Mouse (Mus musculus): Measurements from ENCODE around the gene Cd300c. TPM values are rescaled to one million over a fixed set of nuclear protein-coding genes. Genes with fewer than 3 reads are reported as not detected.
"Not testable (repeated sequence)": the region's sequence is repeated elsewhere in the genome, so short reads cannot be mapped to it uniquely, and the experiment has no call there.

Gene Cd300c
- not detected in 2 replicates for total RNA-seq (2015; ENCODE audit: low replicate concordance)
- total RNA-seq (2017; ENCODE audit: low replicate concordance): not detected in 2 replicates

DNA sequence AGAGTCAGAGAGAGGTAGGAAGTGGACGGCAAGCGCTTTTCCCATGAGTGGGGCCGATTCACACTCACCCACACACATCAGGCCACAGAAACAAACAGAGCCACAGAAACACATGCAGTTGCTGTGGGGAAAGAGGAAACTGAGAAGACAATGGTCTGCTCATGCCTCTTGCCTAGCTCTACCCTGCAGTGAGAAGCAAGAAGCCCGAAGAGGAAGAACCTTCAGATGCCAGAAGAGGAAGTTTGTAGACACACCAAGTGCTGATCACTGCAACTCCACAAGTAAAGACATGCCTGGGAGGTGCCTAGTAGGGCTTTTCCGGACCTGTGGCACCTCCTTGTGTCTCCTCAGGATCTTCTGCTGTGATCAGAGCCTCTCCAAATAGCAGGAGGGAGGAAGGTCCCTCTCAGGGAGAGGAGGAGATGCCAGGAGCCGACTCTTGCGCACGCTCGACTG lies at the start of gene Cd300c:
Gene Cd300c, minus strand, starts transcription at position 406 of the 456 bp plus-strand sequence.
- ATAC-seq (replicated peaks; ENCODE audit: low FRiP score, poor library complexity, severe bottlenecking): no peak

DNA sequence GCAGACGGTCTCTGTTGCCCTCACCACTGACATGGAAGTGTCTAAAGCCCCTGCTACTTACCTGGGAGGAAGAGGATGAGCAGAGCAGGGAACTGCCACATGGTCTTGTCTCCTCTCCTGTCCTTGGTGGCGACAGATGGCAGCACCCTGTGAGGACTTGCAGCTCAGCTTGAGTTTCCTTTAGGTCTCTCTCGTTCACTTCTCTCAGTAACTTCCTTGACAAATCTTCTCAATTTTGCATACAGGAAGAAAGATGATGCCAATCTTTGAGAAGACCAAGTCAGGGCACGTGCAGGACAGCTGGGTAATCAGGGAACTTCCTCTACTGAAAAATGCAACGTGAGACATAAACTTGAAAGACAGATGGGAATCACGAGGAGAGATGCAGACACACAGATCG lies 47.1 kb upstream of the Cd300c start, which contains the start of gene Cd300ld2:
Gene Cd300ld2, minus strand, starts transcription at position 101 of the 400 bp plus-strand sequence.
- ATAC-seq (replicated peaks; ENCODE audit: low FRiP score, poor library complexity, severe bottlenecking): not testable (repeated sequence)

DNA sequence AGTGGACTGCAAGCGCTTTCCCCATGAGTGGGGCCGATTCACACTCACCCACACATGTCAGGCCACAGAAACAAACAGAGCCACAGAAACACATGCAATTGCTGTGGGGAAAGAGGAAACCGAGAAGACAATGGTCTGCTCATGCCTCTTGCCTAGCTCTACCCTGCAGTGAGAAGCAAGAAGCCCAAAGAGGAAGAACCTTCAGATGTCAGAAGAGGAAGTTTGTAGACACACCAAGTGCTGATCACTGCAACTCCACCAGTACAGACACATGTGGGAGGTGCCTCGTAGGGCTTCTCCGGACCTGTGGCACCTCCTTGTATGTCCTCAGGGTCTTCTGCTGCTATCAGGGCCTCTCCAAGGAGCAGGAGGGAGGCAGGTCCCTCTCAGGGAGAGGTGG lies 35.1 kb upstream of the Cd300c start:
- no peak for ATAC-seq (replicated peaks; ENCODE audit: low FRiP score, poor library complexity, severe bottlenecking)

DNA sequence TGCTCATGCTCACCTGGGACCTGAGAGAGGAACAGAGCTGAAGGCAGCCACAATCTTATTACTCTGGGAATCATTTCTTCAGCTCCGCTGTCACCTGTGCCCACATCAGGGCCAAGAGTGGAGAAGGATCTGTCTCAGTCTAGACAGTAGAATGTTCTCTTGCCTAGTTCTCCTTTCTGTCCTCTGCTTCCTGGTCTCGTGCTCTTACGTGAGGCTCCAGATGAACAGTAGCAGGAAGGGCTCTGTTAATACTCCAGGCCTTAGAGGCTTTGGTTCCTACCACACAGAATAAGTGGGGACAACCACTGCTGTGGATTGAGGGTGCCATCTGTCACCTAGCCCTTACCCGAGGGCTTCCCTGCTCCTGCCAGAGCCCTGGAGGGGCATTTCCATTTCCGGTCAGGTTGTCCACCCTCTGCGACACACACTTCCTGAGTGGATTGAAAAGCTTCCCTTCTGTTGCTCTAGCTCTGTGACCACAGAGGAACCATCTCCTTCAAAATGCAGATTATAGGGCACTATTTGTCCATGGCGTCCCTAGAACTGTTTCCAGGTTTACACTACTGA lies 32.6 kb upstream of the Cd300c start, which contains the start of gene Cd300c2:
Gene Cd300c2, minus strand, starts transcription at position 407 of the 567 bp plus-strand sequence.
- ATAC-seq (replicated peaks; ENCODE audit: low FRiP score, poor library complexity, severe bottlenecking): no peak

DNA sequence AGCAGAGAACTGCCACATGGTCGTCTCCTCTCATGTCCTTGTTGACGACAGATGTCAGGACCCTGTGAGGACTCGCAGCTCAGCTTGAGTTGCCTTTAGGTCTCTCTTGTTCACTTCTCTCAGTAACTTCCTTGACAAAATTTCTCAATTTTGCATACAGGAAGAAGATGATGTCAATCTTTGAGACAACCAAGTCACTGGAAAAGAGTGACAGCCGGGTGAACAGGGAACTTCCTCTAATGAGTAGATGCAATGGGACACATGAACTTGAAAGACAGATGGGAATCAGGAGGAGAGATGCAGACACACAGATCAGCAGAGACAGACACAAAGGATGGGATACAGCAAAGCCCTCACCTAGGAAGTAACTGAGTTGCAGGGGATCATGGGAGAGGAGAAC lies 20.8 kb upstream of the Cd300c start, which contains the start of gene Cd300ld:
Gene Cd300ld, minus strand, starts transcription at position 130 of the 400 bp plus-strand sequence.
- ATAC-seq (replicated peaks; ENCODE audit: low FRiP score, poor library complexity, severe bottlenecking): no peak

DNA sequence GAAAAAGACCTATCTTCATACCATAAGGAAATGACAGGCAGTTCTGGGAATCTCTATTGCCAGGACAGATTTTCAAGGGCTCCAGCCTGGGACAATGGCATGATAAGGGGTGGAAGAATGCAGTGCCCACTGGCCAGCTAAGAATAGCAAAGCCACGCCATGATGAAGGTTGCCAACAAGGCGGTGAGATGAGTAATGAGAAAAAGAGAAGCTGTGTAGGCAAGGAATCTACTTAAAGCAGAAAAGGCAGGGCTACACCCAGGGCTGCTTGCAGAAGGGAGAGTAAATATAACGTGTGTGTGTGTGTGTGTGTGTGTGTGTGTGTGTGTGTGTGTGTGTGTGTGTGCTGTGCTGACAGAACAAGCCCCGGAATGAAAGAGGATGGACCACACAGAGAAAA lies 12.9 kb upstream of the Cd300c start:
- ATAC-seq (replicated peaks; ENCODE audit: low FRiP score, poor library complexity, severe bottlenecking): no peak

DNA sequence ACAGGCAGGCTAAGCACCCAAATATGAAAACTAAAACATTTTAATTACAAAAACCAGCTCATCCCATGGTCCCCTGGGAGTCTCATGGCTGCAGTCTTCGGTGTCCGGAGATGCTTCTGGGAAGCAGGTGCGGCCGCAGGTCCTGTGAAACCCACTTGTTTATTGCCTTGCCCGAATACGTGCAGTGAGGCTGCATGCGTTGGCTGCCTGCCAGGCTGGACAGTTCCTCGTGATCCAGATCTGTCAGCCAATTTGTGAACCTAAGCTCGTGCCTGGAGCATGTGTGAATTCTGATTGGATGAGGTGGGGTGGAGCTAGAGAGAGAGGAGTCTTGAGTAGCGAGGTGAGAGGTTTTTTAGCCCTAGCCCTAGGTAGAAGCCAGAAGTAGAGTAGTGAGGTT lies 3.8 kb upstream of the Cd300c start:
- ATAC-seq (replicated peaks; ENCODE audit: low FRiP score, poor library complexity, severe bottlenecking): no peak

DNA sequence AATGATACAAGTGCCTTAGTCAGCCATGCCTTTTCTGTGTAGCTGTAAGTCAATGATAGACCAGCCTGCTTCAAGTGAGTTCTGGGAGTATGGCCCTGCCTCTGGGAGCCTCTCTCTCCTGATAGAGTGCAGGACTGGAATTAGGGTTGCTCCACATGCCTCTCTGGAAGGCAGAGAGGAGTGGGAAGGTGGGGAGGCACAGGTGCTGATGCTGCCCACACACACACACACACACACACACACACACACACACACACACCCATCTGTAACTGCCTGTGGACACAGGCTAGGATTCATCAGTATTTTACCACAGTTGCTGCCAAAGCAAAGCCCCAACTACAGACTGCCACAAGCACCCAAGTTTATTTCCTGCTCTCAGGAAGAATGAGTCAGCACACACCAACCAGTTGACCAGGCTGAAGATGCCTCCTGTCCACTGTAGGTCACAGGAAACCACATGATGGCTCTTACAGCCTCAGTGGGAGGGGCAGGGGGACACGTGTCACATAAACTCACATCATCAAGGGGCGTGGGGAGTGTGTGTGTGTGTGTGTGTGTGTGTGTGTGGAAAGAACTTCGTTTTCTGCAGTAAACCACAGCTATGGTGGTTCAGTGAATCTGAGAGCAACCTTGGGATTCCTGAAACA lies 3.7 kb downstream of the Cd300c start:
- ATAC-seq (replicated peaks; ENCODE audit: low FRiP score, poor library complexity, severe bottlenecking): no peak

DNA sequence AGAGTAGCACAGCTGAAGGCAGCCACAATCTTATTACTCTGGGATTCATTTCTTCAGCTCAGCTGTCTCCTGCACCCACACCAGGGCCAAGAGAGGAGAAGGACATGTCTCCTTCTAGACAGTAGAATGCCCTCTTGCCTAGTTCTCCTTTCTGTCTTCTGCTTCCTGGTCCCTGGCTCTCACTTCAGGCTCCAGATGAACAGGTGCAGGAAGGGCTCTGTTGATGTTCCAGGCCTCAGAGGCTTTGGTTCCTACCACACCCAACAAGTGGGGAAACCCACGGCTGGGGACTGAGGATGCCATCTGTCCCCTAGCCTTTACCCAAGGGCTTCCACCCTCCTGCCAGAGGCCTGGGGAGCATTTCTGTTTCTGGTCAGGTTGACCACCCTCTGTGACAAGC lies 8.6 kb downstream of the Cd300c start:
- no peak for ATAC-seq (replicated peaks; ENCODE audit: low FRiP score, poor library complexity, severe bottlenecking)

DNA sequence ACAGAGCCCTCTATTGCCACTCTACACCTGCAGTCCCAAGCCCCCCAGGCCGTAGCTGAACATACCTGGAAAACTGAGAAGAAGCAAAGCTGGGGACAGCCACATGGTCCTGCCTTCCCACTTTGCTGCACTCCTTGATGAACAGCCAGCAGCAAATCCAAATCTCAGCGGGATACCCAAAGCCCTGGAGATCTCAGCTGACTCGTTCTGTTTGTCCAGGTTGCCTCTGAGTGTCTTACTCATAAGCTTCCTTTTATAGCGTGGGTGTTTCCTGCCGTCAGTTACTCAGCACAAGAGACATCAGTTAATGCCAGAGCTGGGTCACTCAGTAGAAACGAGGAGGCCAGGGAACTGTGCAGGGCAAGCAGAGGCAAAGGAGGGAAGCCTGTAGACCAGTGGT lies 34.8 kb downstream of the Cd300c start, which contains the start of gene Cd300lb:
Gene Cd300lb, minus strand, starts transcription at position 243 of the 400 bp plus-strand sequence.
- ATAC-seq (replicated peaks; ENCODE audit: low FRiP score, poor library complexity, severe bottlenecking): no peak

DNA sequence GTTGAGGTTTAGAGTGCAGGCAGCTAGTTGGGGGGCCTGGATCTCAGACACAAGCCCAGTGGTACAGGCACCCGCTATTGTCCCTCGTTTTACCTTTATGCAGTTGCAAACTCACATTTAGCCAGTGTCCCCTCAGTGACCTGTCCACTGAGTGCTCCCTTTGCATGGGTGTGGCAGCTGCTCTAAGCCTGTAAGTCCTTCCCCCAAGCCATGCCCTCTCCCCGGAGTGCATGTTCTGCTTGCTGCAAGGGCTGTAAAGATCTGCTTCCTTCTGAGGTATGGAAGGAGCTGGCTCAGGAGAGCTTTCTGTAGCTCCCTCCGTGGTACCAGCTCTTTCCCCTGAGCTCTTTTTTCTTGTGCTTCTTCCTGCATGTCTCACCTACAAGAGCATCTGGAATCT lies 35.4 kb downstream of the Cd300c start:
- no peak for ATAC-seq (replicated peaks; ENCODE audit: low FRiP score, poor library complexity, severe bottlenecking)

DNA sequence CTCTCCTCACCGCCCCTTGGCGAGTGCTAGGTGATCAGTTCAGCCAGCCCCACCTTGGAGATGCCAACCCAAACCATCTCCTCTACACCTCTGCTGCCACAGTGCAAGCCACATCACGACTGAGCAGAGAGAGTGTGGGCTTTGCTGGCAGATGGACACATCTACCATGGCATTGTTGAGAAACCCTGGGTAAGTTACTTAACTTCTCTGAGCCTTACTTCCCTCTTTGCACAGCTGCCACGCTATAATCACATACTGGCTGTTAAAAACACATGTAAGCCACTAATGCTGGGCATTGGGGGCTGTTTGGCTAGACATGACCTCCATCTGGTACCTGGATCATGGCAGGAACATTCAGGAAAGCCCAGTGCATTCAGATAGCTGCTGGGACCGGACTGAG lies 37.9 kb downstream of the Cd300c start:
- ATAC-seq (replicated peaks; ENCODE audit: low FRiP score, poor library complexity, severe bottlenecking): no peak

DNA sequence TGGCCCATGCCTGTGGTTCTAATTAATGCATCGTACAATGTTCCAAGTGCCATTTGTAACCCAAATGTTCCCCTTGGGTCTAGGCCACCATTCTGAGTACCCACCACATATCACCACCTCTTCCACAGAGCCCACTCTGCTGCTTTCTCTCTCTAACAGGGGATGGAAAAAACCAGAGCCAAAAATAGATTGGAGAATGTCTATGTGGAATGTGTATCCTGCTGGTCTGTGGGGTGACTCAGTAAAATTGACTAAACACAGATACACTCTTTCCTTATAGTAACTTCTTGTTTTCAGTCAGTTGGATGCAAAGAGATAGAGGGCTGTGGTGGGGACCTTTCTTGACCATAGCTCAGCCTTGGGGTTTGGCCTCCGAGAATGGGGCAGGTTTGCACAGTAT lies 39.4 kb downstream of the Cd300c start:
- no peak for ATAC-seq (replicated peaks; ENCODE audit: low FRiP score, poor library complexity, severe bottlenecking)

DNA sequence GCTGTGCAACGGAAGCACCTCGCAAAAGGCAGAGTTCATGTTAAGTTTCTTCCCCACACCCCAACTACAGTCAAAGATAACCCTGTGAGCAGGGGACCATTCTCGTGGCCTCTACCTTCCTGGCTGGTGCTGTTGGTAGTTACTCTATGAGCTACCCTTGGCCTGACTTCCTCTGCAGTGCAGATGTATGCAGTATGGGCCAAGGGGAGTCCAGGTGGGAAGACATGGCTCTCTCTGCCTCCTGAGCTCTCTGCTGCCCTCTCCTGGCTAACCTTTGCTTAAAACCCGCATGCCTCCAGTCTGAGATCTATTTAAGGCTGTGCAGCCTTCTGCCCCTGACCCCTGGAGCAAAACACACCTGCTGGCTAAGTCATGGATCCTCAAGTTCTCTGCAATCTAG lies 45.0 kb downstream of the Cd300c start:
- 0 out of 2 replicates have a peak, but pooled peaks have one; percentile 41 for ATAC-seq (replicated peaks; ENCODE audit: low FRiP score, poor library complexity, severe bottlenecking)

DNA sequence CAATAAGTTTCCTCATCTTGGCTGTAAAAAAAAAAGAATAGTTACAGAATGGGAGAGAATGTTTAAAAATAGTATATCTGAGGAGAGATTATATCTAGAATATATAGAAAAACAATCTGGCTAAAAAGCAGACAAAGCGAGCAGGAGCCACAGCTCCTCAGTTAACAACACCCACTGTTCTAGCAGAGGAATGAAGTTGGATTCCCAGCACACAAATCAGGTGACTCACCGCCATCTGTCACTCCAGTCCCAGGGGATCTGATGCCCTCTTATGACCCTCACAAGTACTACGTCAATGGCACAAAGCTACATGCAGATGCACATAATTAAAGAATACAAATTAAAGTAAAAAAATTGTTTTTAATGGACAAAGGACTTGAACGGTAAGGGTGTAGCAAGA lies 46.5 kb downstream of the Cd300c start:
- ATAC-seq (replicated peaks; ENCODE audit: low FRiP score, poor library complexity, severe bottlenecking): no peak

DNA sequence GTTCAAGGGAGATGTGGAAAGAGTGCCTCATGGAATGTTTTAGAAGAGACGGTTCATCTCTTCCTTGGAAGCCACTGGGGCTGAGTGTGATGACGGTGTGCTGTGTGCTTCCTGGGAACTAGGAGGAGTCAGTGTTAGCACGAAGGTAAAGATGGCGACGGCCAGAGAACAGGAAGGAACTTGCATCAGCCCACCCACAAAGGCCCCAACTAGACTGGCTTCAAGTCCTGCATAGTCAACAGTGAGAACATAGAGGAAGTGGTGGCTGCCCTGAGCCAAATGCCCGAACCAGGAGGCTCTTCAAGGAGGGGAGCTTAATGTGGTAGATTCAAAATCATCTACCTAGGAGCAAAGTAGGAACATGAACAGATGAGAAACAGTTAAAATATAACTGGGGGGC lies 51.8 kb downstream of the Cd300c start:
- ATAC-seq (replicated peaks; ENCODE audit: low FRiP score, poor library complexity, severe bottlenecking): no peak

DNA sequence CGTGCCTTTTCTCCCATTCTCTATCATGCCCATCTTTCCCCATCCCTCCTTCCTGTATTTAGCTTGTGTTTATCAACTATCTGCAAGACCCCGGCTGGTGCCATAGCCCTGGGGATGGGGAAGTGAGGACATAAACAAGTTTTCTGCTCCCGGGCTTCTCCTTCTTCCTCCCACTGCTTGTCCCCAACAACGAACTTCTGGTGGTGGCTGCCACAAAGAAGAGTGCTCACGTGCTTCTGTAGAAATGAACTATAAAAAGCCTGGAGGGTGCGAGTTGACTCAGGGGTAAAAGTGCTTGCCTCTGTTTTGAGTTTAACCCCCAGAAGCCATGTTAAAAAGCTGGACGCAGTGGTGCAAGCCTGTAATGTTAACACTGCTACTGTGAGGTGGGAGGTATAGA lies 54.0 kb downstream of the Cd300c start:
- ATAC-seq (replicated peaks; ENCODE audit: low FRiP score, poor library complexity, severe bottlenecking): no peak

DNA sequence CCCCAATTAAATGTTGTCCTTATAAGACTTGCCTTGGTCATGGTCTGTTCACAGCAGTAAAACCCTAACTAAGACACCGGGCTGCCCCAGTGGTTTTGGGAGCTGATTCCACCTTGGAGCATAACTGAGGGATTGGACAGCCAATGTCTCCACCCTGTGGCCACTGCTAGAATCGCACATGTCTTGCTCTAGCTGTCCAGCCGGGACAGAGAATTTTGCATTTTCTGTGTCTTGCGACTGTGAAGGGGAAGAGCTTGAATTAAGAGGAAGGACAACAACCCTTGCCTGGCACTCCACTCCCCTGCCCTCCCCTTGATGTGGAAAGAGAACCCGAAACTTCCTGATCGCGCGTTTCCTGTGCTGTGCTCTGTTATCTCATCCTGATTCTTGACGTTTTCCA lies 56.1 kb downstream of the Cd300c start:
- 0 out of 2 replicates have a peak, but pooled peaks have one; percentile 43 for ATAC-seq (replicated peaks; ENCODE audit: low FRiP score, poor library complexity, severe bottlenecking)

DNA sequence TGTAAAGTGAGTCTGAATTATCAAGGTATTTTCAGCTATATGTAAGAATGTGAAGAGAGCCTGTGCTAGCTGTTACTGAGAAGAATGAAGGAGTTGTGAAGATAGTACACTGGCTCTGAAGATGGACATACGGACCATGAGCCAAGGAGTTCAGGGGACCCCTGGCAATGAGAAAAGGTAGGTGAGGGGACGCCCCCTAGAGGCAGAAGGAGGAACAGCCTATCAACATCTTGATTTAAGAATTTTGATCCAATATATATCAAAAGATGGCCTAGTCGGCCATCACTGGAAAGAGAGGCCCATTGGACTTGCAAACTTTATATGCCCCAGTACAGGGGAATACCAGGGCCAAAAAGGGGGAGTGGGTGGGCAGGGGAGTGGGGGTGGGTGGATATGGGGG lies 59.4 kb downstream of the Cd300c start:
- ATAC-seq (replicated peaks; ENCODE audit: low FRiP score, poor library complexity, severe bottlenecking): not testable (repeated sequence)

DNA sequence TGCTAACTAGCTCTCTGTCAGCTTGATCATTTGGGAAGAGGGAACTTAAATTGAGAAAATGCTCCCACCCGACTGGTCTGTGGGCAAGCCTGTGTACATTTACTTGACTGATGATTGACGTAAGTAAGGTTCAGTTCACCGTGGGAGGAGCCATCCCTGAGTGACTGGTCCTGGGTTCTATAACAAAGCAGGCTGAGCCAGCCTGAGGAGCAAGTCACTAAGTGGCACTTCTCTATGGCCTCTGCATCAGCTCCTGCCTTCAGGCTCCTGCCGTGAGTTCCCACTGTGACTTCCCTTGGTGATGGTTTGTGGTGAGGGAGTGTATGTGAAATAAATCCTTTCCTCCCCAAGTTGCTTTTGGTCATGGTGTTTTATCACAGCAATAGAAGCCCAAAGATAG lies 60.9 kb downstream of the Cd300c start:
- no peak for ATAC-seq (replicated peaks; ENCODE audit: low FRiP score, poor library complexity, severe bottlenecking)

DNA sequence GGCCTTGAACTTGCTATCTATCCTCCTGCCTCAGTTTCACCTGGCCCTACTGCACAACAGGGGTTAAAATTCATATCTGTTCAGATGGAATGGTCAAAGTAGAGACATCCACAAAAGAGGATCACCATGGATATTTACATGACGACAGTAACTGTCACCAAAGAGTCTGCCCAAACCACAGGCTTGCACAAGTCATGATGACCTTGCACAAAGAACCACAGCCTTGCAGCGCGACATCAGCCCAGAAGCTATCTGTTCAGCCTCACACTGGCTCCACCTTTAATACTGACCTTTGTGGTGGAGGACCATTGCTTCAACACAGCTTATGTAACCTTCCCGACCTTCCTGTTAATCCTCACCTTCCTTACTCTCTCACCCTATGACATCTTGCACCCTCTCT lies 61.4 kb downstream of the Cd300c start:
- no peak for ATAC-seq (replicated peaks; ENCODE audit: low FRiP score, poor library complexity, severe bottlenecking)

Measured in erythroid progenitor cell, adult 5-6 weeks (primary cell).